Mouse (Mus musculus): Measurements from ENCODE around the gene Cma2. TPM values are rescaled to one million over a fixed set of nuclear protein-coding genes. Genes with fewer than 3 reads are reported as not detected.

Gene Cma2
- polyA plus RNA-seq (2014; fragmentation: Illumina TruSeq; extraction: RNeasy Lipid Tissue Mini Kit (QIAGEN cat#74804); ENCODE audit: low read depth, low replicate concordance): not detected

GRCm38 (mm10) chr14:55950346-55951030 is at the start of gene Cma2:
TSS of gene Cma2 (plus strand) at chr14:55950980.

GRCm38 (mm10) chr14:55944575-55944974 is 6.2 kb upstream of the Cma2 start, which contains the start of gene Cma1:
TSS of gene Cma1 (minus strand) at chr14:55944675.

GRCm38 (mm10) chr14:56017671-56018070 is 66.9 kb downstream of the Cma2 start, which contains the start of gene Mcpt1:
TSS of gene Mcpt1 (plus strand) at chr14:56017971.

Other genes with a start within 250 kb of the Cma2 start
- 0.66 TPM for gene Tgm1, start 237.1 kb upstream of the Cma2 start, polyA plus RNA-seq (2014; fragmentation: Illumina TruSeq; extraction: RNeasy Lipid Tissue Mini Kit (QIAGEN cat#74804); ENCODE audit: low read depth, low replicate concordance)
- 1.4 TPM for gene Rabggta, start 228.7 kb upstream of the Cma2 start, polyA plus RNA-seq (2014; fragmentation: Illumina TruSeq; extraction: RNeasy Lipid Tissue Mini Kit (QIAGEN cat#74804); ENCODE audit: low read depth, low replicate concordance)
- gene Dhrs1, start 205.3 kb upstream of the Cma2 start, polyA plus RNA-seq (2014; fragmentation: Illumina TruSeq; extraction: RNeasy Lipid Tissue Mini Kit (QIAGEN cat#74804); ENCODE audit: low read depth, low replicate concordance): 50.2 TPM
- 5.4 TPM for gene Nop9, start 205.3 kb upstream of the Cma2 start, polyA plus RNA-seq (2014; fragmentation: Illumina TruSeq; extraction: RNeasy Lipid Tissue Mini Kit (QIAGEN cat#74804); ENCODE audit: low read depth, low replicate concordance)
- gene Cideb, start 192.5 kb upstream of the Cma2 start, polyA plus RNA-seq (2014; fragmentation: Illumina TruSeq; extraction: RNeasy Lipid Tissue Mini Kit (QIAGEN cat#74804); ENCODE audit: low read depth, low replicate concordance): 47.4 TPM
- 0.24 TPM for gene Ltb4r2, start 189.6 kb upstream of the Cma2 start, polyA plus RNA-seq (2014; fragmentation: Illumina TruSeq; extraction: RNeasy Lipid Tissue Mini Kit (QIAGEN cat#74804); ENCODE audit: low read depth, low replicate concordance)
- not detected for gene Ltb4r1, start 185.0 kb upstream of the Cma2 start, polyA plus RNA-seq (2014; fragmentation: Illumina TruSeq; extraction: RNeasy Lipid Tissue Mini Kit (QIAGEN cat#74804); ENCODE audit: low read depth, low replicate concordance)
- 0.58 TPM for gene Adcy4, start 166.9 kb upstream of the Cma2 start, polyA plus RNA-seq (2014; fragmentation: Illumina TruSeq; extraction: RNeasy Lipid Tissue Mini Kit (QIAGEN cat#74804); ENCODE audit: low read depth, low replicate concordance)
- 0.53 TPM for gene Ripk3, start 162.1 kb upstream of the Cma2 start, polyA plus RNA-seq (2014; fragmentation: Illumina TruSeq; extraction: RNeasy Lipid Tissue Mini Kit (QIAGEN cat#74804); ENCODE audit: low read depth, low replicate concordance)
- not detected for gene Nfatc4, start 127.8 kb upstream of the Cma2 start, polyA plus RNA-seq (2014; fragmentation: Illumina TruSeq; extraction: RNeasy Lipid Tissue Mini Kit (QIAGEN cat#74804); ENCODE audit: low read depth, low replicate concordance)
- 0.05 TPM for gene Nynrin, start 97.0 kb upstream of the Cma2 start, polyA plus RNA-seq (2014; fragmentation: Illumina TruSeq; extraction: RNeasy Lipid Tissue Mini Kit (QIAGEN cat#74804); ENCODE audit: low read depth, low replicate concordance)
- gene Cbln3, start 66.6 kb upstream of the Cma2 start, polyA plus RNA-seq (2014; fragmentation: Illumina TruSeq; extraction: RNeasy Lipid Tissue Mini Kit (QIAGEN cat#74804); ENCODE audit: low read depth, low replicate concordance): 0.19 TPM
- gene Khnyn, start 66.0 kb upstream of the Cma2 start, polyA plus RNA-seq (2014; fragmentation: Illumina TruSeq; extraction: RNeasy Lipid Tissue Mini Kit (QIAGEN cat#74804); ENCODE audit: low read depth, low replicate concordance): 16.9 TPM
- gene Sdr39u1, start 50.7 kb upstream of the Cma2 start, polyA plus RNA-seq (2014; fragmentation: Illumina TruSeq; extraction: RNeasy Lipid Tissue Mini Kit (QIAGEN cat#74804); ENCODE audit: low read depth, low replicate concordance): 6.6 TPM
- not detected for gene Cma1, start 6.3 kb upstream of the Cma2 start, polyA plus RNA-seq (2014; fragmentation: Illumina TruSeq; extraction: RNeasy Lipid Tissue Mini Kit (QIAGEN cat#74804); ENCODE audit: low read depth, low replicate concordance)
- not detected for gene Mcpt1, start 67.0 kb downstream of the Cma2 start, polyA plus RNA-seq (2014; fragmentation: Illumina TruSeq; extraction: RNeasy Lipid Tissue Mini Kit (QIAGEN cat#74804); ENCODE audit: low read depth, low replicate concordance)
- gene Mcpt9, start 79.5 kb downstream of the Cma2 start, polyA plus RNA-seq (2014; fragmentation: Illumina TruSeq; extraction: RNeasy Lipid Tissue Mini Kit (QIAGEN cat#74804); ENCODE audit: low read depth, low replicate concordance): not detected
- gene Mcpt2, start 91.1 kb downstream of the Cma2 start, polyA plus RNA-seq (2014; fragmentation: Illumina TruSeq; extraction: RNeasy Lipid Tissue Mini Kit (QIAGEN cat#74804); ENCODE audit: low read depth, low replicate concordance): not detected
- gene Mcpt4, start 111.3 kb downstream of the Cma2 start, polyA plus RNA-seq (2014; fragmentation: Illumina TruSeq; extraction: RNeasy Lipid Tissue Mini Kit (QIAGEN cat#74804); ENCODE audit: low read depth, low replicate concordance): not detected
- not detected for gene Mcpt8, start 134.3 kb downstream of the Cma2 start, polyA plus RNA-seq (2014; fragmentation: Illumina TruSeq; extraction: RNeasy Lipid Tissue Mini Kit (QIAGEN cat#74804); ENCODE audit: low read depth, low replicate concordance)
- gene Ctsg, start 151.6 kb downstream of the Cma2 start, polyA plus RNA-seq (2014; fragmentation: Illumina TruSeq; extraction: RNeasy Lipid Tissue Mini Kit (QIAGEN cat#74804); ENCODE audit: low read depth, low replicate concordance): not detected
- gene Gzme, start 169.6 kb downstream of the Cma2 start, polyA plus RNA-seq (2014; fragmentation: Illumina TruSeq; extraction: RNeasy Lipid Tissue Mini Kit (QIAGEN cat#74804); ENCODE audit: low read depth, low replicate concordance): not detected
- not detected for gene Gzmd, start 181.6 kb downstream of the Cma2 start, polyA plus RNA-seq (2014; fragmentation: Illumina TruSeq; extraction: RNeasy Lipid Tissue Mini Kit (QIAGEN cat#74804); ENCODE audit: low read depth, low replicate concordance)
- not detected for gene Gzmg, start 208.6 kb downstream of the Cma2 start, polyA plus RNA-seq (2014; fragmentation: Illumina TruSeq; extraction: RNeasy Lipid Tissue Mini Kit (QIAGEN cat#74804); ENCODE audit: low read depth, low replicate concordance)
- gene Gzmn, start 223.6 kb downstream of the Cma2 start, polyA plus RNA-seq (2014; fragmentation: Illumina TruSeq; extraction: RNeasy Lipid Tissue Mini Kit (QIAGEN cat#74804); ENCODE audit: low read depth, low replicate concordance): not detected

All from liver, adult 10 weeks (tissue).